Mouse (Mus musculus) gastrocnemius, postnatal 36 days (tissue): ENCODE measurements at regions not wholly inside any gene's neighbourhood (a gene's known extent, or its start where the extent isn't known, plus 50 kb on each side); places are given as distances from the start of the nearest gene placed in this dataset.

Experiments
- DNase-seq, 2 experiments: peaks; one replicate each; pipeline ENCODE4 v3.0.0; 2022
- intact Hi-C: fragments of 180-260 bp; cut with DNase I; formaldehyde crosslinking; loops from one replicate; pipeline ENCODE4 v1.15.1; 2025

- DNase-seq = no peak
- intact Hi-C loops = no loop called here
Measured at GRCm38 (mm10) chr3:116197966-116198365, 55.3 kb downstream of the Gpr88 start.

DNA sequence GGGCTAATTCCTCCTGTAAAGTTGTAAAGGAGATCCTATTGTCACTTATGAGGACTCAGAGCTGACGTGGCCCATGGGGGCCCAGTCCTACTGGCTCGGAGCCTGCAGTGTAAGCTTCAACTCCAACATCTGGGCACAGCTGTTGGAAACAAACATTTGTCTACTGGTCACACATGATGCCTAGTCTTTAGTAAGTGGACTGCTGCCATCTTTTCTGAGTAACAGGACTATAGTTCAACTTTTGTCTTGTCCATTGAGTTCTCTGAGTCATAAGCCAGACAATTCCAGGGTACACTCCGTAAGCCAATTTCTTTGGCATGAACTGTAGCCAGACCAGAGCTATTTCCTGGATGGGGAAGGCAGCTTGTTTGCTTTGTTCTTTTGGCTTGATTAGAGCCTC, 58.6 kb downstream of the Gpr88 start:
- DNase-seq = no peak
- intact Hi-C loops = no loop called here

DNA sequence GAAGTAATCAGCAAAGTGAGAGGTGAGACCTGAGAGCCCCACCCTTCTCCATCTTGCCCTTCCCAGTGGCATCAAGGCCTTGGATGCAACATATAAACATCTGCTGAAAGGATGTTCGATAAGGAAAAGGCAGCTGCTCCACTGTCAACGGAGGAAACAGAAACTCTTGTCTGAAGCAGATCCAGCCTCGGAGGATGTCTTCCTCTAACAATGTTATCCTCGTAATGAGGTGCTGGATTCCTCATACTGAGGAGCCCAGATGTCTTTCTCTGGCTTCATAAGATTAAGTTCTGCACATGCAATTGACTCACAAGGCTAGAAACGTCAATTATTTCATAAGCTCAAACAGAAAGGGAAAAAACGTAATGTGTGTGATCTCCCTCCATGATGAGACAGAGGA, 61.8 kb upstream of the Vcam1 start:
- intact Hi-C loops = no loop called here
- no peak for DNase-seq

DNA sequence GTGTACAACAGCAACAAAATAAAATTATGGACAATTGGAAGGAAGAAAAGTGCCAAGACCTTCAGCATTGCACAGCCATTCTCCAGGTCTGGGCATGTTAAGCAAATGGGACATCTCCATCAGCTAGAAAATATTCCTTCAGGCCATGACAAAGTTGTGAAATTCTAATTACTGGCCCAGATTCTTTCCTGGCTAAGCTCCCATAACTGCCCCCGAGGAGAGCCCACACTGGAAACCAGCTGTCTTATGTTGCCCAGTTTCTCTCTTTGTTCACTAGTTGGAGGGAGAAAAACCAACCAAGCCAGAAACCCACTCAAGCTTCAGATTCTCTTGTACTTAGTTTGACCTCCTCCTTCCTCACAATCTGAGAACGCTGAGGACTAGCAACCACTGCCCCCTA, 61.2 kb upstream of the Vcam1 start:
- DNase-seq = no peak
- intact Hi-C loops = no loop called here

GRCm38 (mm10) chr3:116189363-116190100, 60.0 kb upstream of the Vcam1 start:
- DNase-seq = no peak
- intact Hi-C loops = no loop called here

- intact Hi-C loops = no loop called here
- no peak for DNase-seq
Measured at GRCm38 (mm10) chr3:116185206-116185605, 55.7 kb upstream of the Vcam1 start.

- DNase-seq = peak in 1 of 2 experiments; percentile 34
- intact Hi-C loops = no loop called here
Measured at GRCm38 (mm10) chr3:116184443-116184842, 55.0 kb upstream of the Vcam1 start.

DNA sequence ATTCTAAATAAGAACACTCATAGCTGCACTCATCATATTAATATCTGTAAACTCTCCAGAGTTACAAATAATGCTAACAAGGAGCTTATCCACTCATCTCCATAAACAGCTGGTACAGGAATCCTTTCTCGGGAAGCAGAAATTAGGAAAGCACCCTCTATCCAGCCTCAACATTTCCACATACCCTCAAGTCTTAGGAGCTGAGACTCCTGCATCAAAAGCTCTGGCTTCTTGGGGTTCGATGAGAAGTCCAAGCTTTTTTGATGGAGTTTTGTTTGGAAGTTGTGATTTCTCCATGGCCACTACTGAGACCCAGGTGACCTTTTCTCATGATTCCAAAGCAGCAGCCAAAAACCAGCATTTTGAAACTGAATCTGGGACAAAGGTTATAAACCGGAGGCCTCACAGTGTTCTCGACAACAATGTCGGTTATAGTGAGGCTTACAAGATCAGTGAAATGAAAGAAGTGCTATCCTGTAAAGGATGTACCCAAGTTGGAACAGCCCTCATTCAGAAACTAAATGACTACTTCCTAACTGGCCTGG, 50.9 kb upstream of the Vcam1 start:
- intact Hi-C loops = no loop called here

More for the DNA sequence above, 50.9 kb upstream of the Vcam1 start:
- no peak for DNase-seq
